Mouse (Mus musculus) megakaryocyte progenitor cell, adult 5-6 weeks (primary cell): Measurements from ENCODE around the gene Otulin. TPM values are rescaled to one million over a fixed set of nuclear protein-coding genes. Genes with fewer than 3 reads are reported as not detected.

Source experiments
- ATAC-seq: replicated peaks from 2 replicates; pipeline ENCODE4 v1.8.0; 2016; ENCODE audit warnings: mild to moderate bottlenecking, moderate TSS enrichment, inconsistent platforms; ENCODE audit not compliant: poor library complexity
- total RNA-seq, 2 experiments: library from RNA; stranded (forward) in 1 of 2; stranded (reverse) in 1 of 2; fragments of 157-497, 149-512 nt in 1 of 2; fragments of 200-1000 nt in 1 of 2; gene quantifications; 2 replicates each; pipeline versions ENCODE4 v1.2.3 to v1.2.4; 2015 to 2017

Gene Otulin
- total RNA-seq, 2 experiments from 2014 or later: 35.4 to 72.0 TPM

DNA sequence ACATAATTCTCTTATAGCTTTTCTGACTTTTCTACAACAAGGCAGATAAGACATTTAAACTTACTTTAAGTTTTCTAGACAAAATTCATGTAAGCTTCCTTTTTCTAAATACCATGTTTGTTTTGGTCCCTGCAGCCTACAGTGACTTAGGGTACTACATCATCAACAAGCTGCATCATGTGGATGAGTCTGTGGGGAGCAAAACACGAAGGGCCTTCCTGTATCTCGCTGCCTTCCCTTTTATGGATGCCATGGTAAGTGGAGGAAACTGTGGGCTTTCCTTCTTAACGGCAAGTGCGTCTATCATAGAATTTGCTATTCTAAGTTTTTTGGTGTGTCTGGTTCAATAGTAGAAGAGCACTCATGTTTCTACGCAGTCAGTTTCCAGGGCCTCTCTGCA lies 76.9 kb downstream of the Otulin start:
- 0 out of 2 replicates have a peak, but pooled peaks have one; percentile 35 for ATAC-seq

- no peak for ATAC-seq
Observed at GRCm38 (mm10) chr15:27552129-27552700, 78.3 kb downstream of the Otulin start.

GRCm38 (mm10) chr15:27551117-27552114 lies 79.1 kb downstream of the Otulin start:
- ATAC-seq: no peak

- no peak for ATAC-seq
Observed at GRCm38 (mm10) chr15:27550358-27550992, 80.0 kb downstream of the Otulin start.

- no peak for ATAC-seq
Observed at GRCm38 (mm10) chr15:27549878-27550277, 80.6 kb downstream of the Otulin start.

DNA sequence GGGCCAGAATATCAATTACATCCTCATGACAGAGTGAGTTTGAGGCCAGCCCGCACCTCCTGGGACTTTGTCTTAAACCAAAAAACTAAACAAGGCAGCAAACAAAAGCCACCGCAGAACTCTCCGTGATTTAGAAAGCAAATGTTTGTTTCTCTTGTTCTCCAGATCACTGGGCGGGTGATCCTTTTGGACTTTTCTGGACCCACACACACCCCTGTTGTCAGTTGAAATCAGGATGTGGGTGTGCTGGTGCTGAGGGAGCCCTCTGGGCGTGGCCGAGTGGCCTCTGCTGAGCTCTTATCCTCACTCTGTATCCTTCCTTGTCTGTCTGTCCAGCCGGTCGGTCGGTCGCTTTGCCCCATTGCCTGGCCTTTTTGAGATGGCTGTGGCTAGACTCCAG lies 81.4 kb downstream of the Otulin start:
- peak; percentile 29; the same call in 1 of the 2 replicates for ATAC-seq

- no peak for ATAC-seq
Observed at GRCm38 (mm10) chr15:27548110-27548509, 82.4 kb downstream of the Otulin start.

GRCm38 (mm10) chr15:27545203-27545602 lies 85.3 kb downstream of the Otulin start:
- ATAC-seq: no peak

GRCm38 (mm10) chr15:27539745-27540144 lies 90.7 kb downstream of the Otulin start:
- no peak for ATAC-seq

DNA sequence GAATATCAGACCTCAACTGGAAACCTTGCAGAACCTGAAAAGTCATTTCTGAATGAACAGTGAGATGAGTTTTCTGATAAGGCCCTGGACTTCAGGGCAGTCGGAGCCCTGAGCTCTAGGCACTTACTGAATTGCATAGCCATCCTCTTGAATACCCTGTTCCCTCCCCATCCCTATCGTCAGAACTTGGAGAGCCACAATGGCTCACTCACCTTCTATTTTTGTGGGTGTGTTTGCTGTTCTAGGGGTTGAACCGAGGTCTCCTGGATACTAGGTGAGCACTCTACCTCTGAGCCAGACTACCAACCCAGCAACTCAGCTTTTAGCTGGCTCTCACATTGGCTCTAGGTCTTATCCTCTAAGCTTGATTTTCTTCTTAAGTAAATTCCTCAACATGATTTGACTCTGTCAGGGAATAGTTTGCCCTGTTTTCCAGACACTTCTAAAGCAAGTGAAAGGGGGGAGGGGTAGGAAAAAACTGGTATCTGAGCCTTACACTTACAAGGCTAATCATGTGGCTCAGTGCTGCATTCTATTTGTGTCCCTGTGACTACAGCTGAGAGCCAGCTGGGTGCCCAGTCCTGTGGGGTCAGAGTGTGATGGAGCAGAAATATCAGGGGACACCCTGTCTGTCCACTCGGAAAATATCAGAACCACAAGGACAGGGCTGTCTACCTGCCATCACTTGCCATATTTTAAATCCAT lies 92.8 kb downstream of the Otulin start:
- no peak for ATAC-seq

- no peak for ATAC-seq
Observed at GRCm38 (mm10) chr15:27536771-27537170, 93.7 kb downstream of the Otulin start.

DNA sequence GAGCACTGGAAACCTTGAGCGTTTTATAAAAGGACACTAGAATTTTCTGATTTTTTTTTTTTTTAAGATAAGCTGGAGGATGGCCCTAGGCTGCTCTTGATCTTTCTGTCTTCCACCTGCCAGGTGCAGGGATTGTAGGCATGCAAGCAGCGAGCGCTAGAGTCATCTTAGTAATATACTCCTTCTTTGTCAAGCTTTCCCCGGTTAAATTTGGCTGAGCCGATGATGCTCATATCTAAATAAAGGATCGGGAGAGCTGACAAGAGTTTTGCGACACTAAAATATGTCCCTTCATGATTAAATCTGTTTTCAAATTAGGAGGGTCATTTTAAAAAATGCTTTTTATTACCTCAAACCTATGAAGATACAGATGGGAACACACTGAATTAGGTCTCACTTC lies 94.3 kb downstream of the Otulin start:
- ATAC-seq: no peak

DNA sequence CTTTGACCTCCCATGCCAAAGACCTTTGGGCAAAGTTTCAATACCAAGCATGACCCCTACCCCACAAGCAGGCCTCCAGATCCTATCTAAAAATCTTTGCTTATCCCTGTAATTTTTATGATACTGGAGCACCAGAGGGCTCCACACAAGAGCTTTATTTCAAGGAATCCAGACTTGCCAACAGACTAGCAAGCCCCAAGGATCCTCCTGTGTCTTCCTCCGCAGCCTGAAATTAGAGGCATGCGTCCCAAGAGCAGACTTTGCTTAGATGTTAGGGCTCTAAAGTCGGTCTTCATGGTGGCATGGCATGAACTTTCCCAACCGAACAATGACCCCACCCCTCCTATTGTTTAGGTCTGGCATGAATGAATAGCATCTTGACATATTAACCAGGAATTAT lies 94.8 kb downstream of the Otulin start:
- no peak for ATAC-seq

GRCm38 (mm10) chr15:27533036-27533435 lies 97.5 kb downstream of the Otulin start:
- ATAC-seq: no peak

- ATAC-seq: no peak
Observed at GRCm38 (mm10) chr15:27530023-27530422, 100.5 kb downstream of the Otulin start.

- no peak for ATAC-seq
Observed at GRCm38 (mm10) chr15:27528896-27529295, 101.6 kb downstream of the Otulin start.

DNA sequence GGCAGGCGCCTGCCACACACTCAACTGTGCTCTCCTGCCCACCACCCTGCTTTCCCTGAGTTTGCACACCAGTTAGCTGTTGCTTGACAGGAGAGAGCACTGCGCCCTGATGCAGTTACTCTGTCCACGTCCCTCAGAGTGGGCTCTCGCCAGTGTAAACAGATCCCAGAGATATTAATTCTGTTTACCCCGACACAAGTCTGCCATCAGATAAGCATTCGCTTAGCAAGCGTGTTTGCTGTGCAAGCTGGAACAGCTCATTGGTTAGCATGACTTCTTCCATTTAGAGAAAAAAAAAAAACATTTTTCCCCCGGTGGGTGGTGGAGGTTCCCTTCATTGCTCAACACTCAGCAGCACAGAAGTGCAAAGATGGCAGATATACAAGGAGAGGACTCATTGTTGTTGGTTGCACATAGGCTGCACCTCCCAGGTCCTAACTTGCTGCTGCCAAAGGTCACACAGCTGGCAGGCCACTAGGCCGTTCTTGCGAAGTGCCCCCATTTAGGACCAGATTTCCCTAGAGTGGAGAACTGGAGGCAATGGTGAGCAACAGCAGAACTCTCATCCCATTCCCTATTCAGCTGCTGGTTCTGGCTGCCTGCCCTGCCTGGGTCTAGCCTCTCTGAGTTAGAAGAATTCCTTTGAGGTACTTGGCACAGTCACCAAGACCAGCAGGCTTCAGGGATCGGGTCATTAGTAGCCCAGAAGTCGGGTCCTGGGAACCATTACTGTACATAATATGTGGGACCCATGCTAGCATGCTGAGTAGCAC lies 105.1 kb downstream of the Otulin start:
- ATAC-seq: peak; percentile 12; the same call in 1 of the 2 replicates

GRCm38 (mm10) chr15:27519857-27520256 lies 110.6 kb downstream of the Otulin start:
- ATAC-seq: peak; percentile 68

GRCm38 (mm10) chr15:27518026-27518425 lies 112.5 kb downstream of the Otulin start:
- ATAC-seq: peak; percentile 68

DNA sequence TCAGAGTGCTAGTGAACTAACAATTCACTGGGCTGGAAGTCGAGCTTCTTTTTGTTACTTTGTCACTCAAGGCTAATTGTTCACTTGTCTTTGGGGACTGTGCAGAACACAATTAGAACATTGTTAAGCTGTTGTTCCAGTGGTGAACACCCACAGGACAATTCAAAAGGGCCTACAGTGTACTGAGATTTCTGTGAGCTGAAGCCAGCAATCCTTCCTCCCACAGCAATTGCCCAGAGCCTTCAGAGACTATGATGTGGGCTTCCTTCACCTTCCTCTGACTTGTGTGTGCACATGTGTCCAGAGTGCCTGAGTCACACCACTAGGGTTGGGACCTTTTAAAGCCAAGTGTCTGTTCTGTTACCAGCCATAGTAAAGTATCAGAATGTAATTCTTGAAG lies 113.6 kb downstream of the Otulin start:
- no peak for ATAC-seq
